Mouse (Mus musculus) large intestine, adult 2 months (tissue): ENCODE measurements around the gene Vmn2r109. TPM values are rescaled to one million over a fixed set of nuclear protein-coding genes. Genes with fewer than 3 reads are reported as not detected.
"Not testable (repeated sequence)": the region's sequence is repeated elsewhere in the genome, so short reads cannot be mapped to it uniquely, and the experiment has no call there.

Source experiments
- DNase-seq: peaks from one replicate; pipeline ENCODE4 v3.0.0-alpha.2; 2012; ENCODE audit warnings: low read depth, low spot score
- WGBS: fragments of 180-500 bp; shearing (Covaris S2); methylation state at CpG from one replicate; pipeline ENCODE4 v1.1.7; 2018; 5-methylcytosine and 5-hydroxymethylcytosine counted together
- polyA plus RNA-seq: library from polyadenylated mRNA; depleted of rRNA; stranded (reverse); fragments of >200 nt; gene quantifications from 2 replicates; pipeline ENCODE4 v1.2.3, GENCODE M21; 2012; rRNA removed

Vmn2r109 gene
- not detected in 2 replicates for polyA plus RNA-seq

GRCm38 (mm10) chr17:20564656-20565055, at the start of gene Vmn2r109:
Gene Vmn2r109, minus strand, starts transcription at chr17:20564756.
- 90% methylated on average over 1 of the region's 1 CpGs for WGBS
- no peak for DNase-seq

GRCm38 (mm10) chr17:20596323-20596722, 31.8 kb upstream of the Vmn2r109 start, which contains the start of gene Vmn2r110:
Gene Vmn2r110, minus strand, starts transcription at chr17:20596423.
- no peak for DNase-seq
- 23% methylated on average over 1 of the region's 1 CpGs for WGBS

- DNase-seq = not testable (repeated sequence)
Measured at GRCm38 (mm10) chr17:20508247-20508646, 56.3 kb downstream of the Vmn2r109 start.

- DNase-seq = no peak
Measured at GRCm38 (mm10) chr17:20497858-20498257, 66.7 kb downstream of the Vmn2r109 start, which contains the start of gene Vmn1r225. Gene Vmn1r225, plus strand, starts transcription at chr17:20498158.

Other genes starting within 250 kb of the Vmn2r109 start
- gene Vmn2r107, start 219.5 kb downstream of the Vmn2r109 start, polyA plus RNA-seq = not detected in 2 replicates
- gene Vmn1r224, start 150.6 kb downstream of the Vmn2r109 start, polyA plus RNA-seq = not detected in 2 replicates
- not detected in 2 replicates for gene Vmn2r108, start 83.4 kb downstream of the Vmn2r109 start, polyA plus RNA-seq
- gene Vmn1r225, start 66.6 kb downstream of the Vmn2r109 start, polyA plus RNA-seq = not detected in 2 replicates
- gene Vmn2r110, start 31.7 kb upstream of the Vmn2r109 start, polyA plus RNA-seq = not detected in 2 replicates
- gene Fpr-rs3, start 60.1 kb upstream of the Vmn2r109 start, polyA plus RNA-seq = not detected in 2 replicates
- gene Vmn1r226, start 118.1 kb upstream of the Vmn2r109 start, polyA plus RNA-seq = not detected in 2 replicates
- gene Vmn1r227, start 165.1 kb upstream of the Vmn2r109 start, polyA plus RNA-seq = not detected in 2 replicates
- gene Vmn1r228, start 221.4 kb upstream of the Vmn2r109 start, polyA plus RNA-seq = not detected in 2 replicates
- gene Vmn1r229, start 246.8 kb upstream of the Vmn2r109 start, polyA plus RNA-seq = not detected in 2 replicates